Mouse (Mus musculus): ENCODE measurements at regions not wholly inside any gene's neighbourhood (a gene's known extent, or its start where the extent isn't known, plus 50 kb on each side); places are given as distances from the start of the nearest gene placed in this dataset.
"Not testable (repeated sequence)": the region's sequence is repeated elsewhere in the genome, so short reads cannot be mapped to it uniquely, and the experiment has no call there.

DNA sequence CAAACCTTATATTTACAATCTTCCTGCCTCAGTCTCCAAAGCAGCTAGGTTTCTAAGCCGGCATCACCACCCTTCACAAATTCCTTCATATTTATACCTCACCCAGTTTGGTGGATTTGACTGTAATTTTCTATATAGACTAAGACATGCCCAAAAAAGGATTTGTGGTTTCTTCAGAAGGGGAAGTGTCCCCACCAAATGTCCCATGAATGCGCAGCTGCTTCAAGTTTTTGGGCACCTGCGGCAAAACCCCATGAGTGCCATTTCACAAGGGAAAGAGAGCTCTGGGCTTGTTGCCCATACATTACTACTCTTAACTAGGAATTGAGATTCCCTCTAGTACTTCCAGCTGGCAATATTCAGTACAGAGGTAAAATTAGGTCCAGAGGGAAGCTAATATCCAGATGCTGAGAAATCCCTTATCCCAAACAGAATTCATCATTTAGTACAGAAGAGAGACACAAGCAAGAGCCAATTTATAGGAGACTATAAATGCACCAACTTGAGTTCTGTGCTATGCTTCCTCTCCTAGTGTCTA lies 990.6 kb downstream of the Diaph3 start:
- Histone ChIP-seq H3K9me3 (no peaks in the 10 kb centered on the region), H3K9ac (no peak overlapping the region), H3K36me3 (no peaks in the 10 kb centered on the region), H3K4me1 (no peaks in the 10 kb centered on the region), H3K4me3 (no peak overlapping the region), H3K27me3 (no peaks in the 10 kb centered on the region), H3K4me2 (no peak overlapping the region), H3K27ac (no peak overlapping the region)
- no peak for ATAC-seq (ENCODE audit: insufficient number of reproducible peaks, low FRiP score, low TSS enrichment, low read depth)
- 56% methylated on average over 3 of the region's 3 CpGs for WGBS

DNA sequence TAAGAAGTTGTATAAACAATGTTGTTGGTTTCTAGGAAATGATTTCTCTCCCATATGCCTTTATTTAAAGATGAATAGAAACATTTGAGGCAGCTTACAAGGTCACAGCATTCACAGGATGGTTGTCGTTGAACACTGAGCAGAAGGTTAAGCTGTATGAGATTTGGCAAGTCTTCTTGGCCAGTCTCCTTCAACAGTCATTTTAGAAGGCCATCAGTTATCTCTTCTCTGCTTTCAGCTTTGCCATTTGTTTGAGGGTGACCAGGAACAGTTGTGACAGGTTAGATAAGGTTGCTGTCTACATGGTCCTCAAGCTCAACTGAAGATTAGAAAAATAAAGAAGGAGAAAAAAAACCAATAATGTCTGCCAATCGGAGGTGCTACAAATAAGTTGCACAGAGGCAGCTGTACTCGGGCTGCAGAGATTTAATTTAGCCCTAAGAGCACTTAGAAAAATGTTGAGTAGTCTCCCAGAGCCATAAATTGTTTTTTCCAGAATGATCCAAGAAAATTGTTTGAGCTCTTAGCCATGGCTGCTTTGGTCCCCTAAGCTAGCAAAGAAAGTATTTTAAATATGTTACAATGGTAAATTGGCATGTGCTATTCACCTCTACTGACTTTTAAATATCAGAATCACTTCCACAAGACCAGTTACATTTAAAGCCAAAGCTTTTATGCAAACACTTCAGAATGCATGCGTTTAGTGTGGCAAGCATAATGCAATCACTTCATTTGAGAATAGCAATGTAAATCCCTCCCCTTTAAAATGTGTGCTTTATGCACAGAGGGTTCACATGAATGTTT lies 1025.6 kb downstream of the Diaph3 start:
- Histone ChIP-seq H3K9me3 (no peaks in the 10 kb centered on the region), H3K4me3 (no peak overlapping the region), H3K4me2 (no peak overlapping the region), H3K27ac (no peak overlapping the region; the same call in 1 of the 2 replicates), H3K9ac (no peak overlapping the region), H3K27me3 (no peaks in the 10 kb centered on the region), H3K36me3 (no peaks in the 10 kb centered on the region), H3K4me1 (no peaks in the 10 kb centered on the region)
- no peak for ATAC-seq (ENCODE audit: insufficient number of reproducible peaks, low FRiP score, low TSS enrichment, low read depth)
- WGBS = 51% methylated on average over 4 of the region's 4 CpGs

DNA sequence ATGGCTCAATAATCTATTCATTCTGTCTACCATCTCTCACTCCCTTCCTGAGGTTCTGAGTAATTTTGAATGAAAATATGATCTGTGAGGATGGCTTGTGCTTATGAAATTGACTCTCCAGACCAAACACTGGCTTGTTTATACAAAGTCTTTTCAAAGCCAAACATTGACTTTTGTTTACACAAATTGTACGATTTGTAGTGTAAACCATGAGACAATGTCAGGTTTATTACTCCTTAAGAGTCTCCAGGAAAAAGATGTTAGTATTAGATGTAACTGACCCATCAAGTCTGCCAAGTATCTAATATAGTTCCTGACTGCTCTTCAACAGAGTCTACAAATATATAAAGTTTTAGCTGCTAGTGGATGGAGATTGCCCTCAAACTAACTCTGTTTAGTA lies 1039.5 kb downstream of the Diaph3 start:
- 66% methylated on average over 1 of the region's 1 CpGs for WGBS
- Histone ChIP-seq H3K4me1 (no peaks in the 10 kb centered on the region), H3K4me2 (no peak overlapping the region), H3K27ac (no peak overlapping the region), H3K9ac (no peak overlapping the region), H3K36me3 (no peaks in the 10 kb centered on the region), H3K9me3 (no peaks in the 10 kb centered on the region), H3K27me3 (no peaks in the 10 kb centered on the region), H3K4me3 (no peak overlapping the region)
- ATAC-seq (ENCODE audit: insufficient number of reproducible peaks, low FRiP score, low TSS enrichment, low read depth) = no peak

DNA sequence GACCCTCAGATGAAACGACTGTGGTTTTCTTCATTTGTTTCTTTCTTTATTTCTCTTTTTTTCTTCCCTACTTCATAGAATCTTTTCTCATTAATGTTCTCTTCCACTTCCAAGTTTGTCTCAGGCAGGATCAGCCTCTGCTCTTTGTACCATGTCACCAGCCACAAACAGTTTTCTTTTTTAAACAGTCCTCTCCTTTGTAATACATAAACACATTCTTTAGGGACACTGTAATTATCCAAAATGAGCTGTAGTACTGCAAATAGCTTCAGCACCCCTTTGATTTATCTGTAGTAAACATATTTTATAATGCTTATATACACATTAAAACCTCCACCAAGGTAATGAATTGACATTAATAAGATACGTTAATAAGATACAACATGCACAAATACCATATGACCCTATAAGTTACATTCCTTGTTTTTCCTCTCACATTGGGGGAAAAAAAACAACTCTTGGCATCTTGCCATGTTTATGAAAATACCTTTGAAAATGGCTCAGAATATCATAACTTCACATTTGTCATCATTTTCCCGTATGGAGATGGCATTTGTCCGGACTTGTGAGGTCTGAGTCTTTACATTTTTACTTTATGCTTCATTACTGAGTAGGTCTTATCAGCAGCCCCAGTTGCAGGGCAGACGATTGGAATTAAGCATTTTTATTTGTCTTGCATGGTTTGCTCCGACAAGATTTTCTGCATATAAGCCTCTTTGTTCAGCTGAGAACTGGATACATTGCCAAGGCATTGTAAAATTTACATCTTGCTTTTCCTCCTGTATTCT lies 1070.5 kb downstream of the Diaph3 start:
- Histone ChIP-seq H3K27ac (no peak overlapping the region), H3K4me1 (no peaks in the 10 kb centered on the region), H3K9ac (no peak overlapping the region), H3K4me2 (no peak overlapping the region), H3K9me3 (no peaks in the 10 kb centered on the region), H3K27me3 (no peaks in the 10 kb centered on the region), H3K36me3 (no peaks in the 10 kb centered on the region), H3K4me3 (no peak overlapping the region)
- whole genome bisulfite sequencing = 39% methylated on average over 6 of the region's 6 CpGs
- no peak for ATAC-seq (ENCODE audit: insufficient number of reproducible peaks, low FRiP score, low TSS enrichment, low read depth)

DNA sequence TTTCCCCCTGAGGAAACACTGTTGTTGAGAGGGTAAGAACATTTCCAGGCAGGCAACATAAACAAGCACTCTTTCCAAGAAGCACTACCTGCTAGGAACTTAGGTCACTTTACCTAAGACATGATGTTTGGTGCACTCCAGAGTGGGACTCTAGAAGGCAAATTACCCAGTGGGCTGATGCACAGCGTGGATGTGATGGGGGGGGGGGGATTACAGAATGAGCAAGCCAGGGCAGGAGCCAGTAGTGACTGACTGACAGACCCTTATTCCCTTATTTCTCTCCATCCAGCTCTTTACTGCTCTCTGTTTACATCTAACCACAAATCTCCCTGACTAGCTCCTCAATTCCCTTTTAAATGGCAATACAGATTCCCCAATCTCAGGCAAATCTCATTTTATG lies 1071.7 kb downstream of the Diaph3 start:
- Histone ChIP-seq H3K4me1 (no peaks in the 10 kb centered on the region), H3K4me2 (no peak overlapping the region), H3K9me3 (no peaks in the 10 kb centered on the region), H3K36me3 (no peaks in the 10 kb centered on the region), H3K27me3 (no peaks in the 10 kb centered on the region), H3K9ac (no peak overlapping the region), H3K27ac (no peak overlapping the region), H3K4me3 (no peak overlapping the region)
- 56% methylated on average over 1 of the region's 1 CpGs for WGBS
- no peak for ATAC-seq (ENCODE audit: insufficient number of reproducible peaks, low FRiP score, low TSS enrichment, low read depth)

DNA sequence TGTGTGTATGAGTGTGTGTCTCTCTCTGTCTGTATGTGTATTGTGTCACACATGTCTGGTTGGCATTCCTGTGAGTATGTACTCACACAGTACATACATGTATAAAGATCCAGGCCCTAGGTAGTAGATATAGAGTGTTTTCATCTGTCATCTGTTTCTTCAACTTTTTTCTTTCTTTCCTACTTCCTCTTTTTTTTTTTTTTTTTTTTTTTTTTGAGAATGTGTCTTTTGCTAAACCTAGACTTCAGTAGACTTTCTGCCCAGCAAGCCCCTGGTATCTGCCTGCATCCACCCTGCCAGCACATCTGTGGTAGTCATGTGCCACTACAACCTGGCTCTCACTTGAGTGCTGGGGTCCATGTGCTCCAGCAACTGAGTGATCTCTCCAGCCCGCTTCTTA lies 1073.3 kb downstream of the Diaph3 start:
- no peak for ATAC-seq (ENCODE audit: insufficient number of reproducible peaks, low FRiP score, low TSS enrichment, low read depth)
- no peaks in the 10 kb centered on the region for H3K36me3 ChIP-seq
- WGBS = 81% methylated on average over 1 of the region's 1 CpGs

DNA sequence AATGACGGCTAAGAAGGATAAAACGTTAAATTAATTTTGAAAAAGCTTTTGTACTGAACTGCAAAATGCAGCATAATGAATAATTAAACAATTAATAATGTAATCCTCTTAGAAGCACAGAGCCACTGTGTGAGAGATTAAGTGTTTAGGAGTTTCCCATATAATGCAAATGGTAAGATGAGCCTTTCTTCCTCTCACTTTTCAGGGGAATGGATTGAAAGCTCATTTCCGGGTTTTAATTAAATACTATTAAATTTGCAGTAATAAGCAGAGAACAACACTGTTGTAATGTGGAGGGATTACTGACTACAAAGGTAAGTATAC lies 1077.5 kb downstream of the Diaph3 start:
- H3K4me1 ChIP-seq = no peaks in the 10 kb centered on the region
- H3K9ac ChIP-seq = no peak overlapping the region
- no peak overlapping the region for H3K4me2 ChIP-seq
- H3K36me3 ChIP-seq = no peaks in the 10 kb centered on the region
- H3K9me3 ChIP-seq = no peaks in the 10 kb centered on the region
- no peak for ATAC-seq (ENCODE audit: insufficient number of reproducible peaks, low FRiP score, low TSS enrichment, low read depth)
- no peak overlapping the region for H3K4me3 ChIP-seq
- H3K27ac ChIP-seq = no peak overlapping the region
- H3K27me3 ChIP-seq = no peaks in the 10 kb centered on the region
- 85% methylated on average over 3 of the region's 3 CpGs for WGBS

More for the DNA sequence above, 1073.3 kb downstream of the Diaph3 start:
- Histone ChIP-seq H3K27me3 (no peaks in the 10 kb centered on the region), H3K27ac (no peak overlapping the region), H3K4me3 (no peak overlapping the region), H3K9ac (no peak overlapping the region), H3K4me1 (no peaks in the 10 kb centered on the region), H3K9me3 (no peaks in the 10 kb centered on the region), H3K4me2 (no peak overlapping the region)

DNA sequence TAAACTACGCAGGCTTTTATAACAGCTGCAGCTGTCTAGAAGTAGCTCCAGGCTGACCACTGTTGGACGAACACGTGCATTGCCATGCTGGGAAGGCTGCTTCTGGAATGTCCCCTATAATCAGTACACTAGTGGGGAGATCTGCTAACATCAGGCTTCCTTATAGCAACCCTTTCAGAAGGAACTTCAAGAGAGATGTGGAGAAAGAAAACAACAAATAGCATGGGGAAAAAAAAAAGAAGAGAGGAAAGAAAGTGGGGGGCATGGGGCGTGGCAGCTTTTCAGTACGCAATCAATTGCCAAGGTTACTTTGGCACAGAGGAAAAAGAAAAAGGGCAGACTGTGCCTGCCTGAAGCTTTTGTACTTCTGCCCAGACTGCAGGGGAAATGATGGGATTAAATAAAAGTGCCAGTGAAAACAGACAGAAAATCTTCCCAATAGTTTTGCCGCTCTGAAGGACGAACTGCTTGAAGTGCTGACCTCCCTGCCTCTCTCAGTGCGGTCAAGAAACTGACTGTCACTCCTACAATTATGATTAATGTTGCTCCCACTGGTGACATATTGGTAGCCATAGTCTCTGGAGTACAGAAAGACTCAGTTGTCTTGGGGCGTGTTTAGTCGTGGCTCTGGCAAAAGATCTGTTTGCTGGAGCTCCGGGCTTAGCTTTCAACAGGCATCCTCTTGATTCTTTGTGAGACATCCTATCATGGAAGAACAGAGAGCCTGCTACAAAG lies 1078.0 kb downstream of the Diaph3 start:
- Histone ChIP-seq H3K4me2 (no peak overlapping the region), H3K27ac (no peak overlapping the region), H3K9ac (no peak overlapping the region), H3K4me1 (no peaks in the 10 kb centered on the region), H3K36me3 (no peaks in the 10 kb centered on the region), H3K9me3 (no peaks in the 10 kb centered on the region), H3K27me3 (no peaks in the 10 kb centered on the region), H3K4me3 (no peak overlapping the region)
- ATAC-seq (ENCODE audit: insufficient number of reproducible peaks, low FRiP score, low TSS enrichment, low read depth) = no peak
- 65% methylated on average over 11 of the region's 11 CpGs for WGBS

DNA sequence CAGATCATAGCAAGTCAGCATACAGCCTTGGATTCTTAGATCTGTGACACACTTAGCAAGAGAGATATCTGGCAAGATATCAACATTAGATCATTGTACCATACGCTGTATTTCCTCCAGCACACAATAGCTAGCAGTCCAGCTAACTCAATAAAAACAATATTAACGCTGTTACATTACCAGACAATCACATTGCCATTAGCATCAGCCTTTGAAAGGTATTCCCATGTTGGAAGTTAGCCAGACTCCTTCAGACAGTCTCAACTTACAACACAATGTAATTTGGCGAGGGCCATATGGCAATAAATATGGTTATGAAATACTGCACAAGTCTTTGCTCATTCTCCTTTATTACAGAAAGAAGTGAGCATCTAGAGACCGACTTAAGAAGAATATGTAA lies 1084.0 kb downstream of the Diaph3 start:
- Histone ChIP-seq H3K9ac (no peak overlapping the region), H3K27me3 (no peaks in the 10 kb centered on the region), H3K27ac (no peak overlapping the region), H3K4me2 (no peak overlapping the region), H3K36me3 (no peaks in the 10 kb centered on the region), H3K4me1 (no peaks in the 10 kb centered on the region), H3K9me3 (no peaks in the 10 kb centered on the region), H3K4me3 (no peak overlapping the region)
- WGBS = 18% methylated on average over 4 of the region's 4 CpGs
- ATAC-seq (ENCODE audit: insufficient number of reproducible peaks, low FRiP score, low TSS enrichment, low read depth) = peak; percentile 63; the same call in 1 of the 2 replicates

DNA sequence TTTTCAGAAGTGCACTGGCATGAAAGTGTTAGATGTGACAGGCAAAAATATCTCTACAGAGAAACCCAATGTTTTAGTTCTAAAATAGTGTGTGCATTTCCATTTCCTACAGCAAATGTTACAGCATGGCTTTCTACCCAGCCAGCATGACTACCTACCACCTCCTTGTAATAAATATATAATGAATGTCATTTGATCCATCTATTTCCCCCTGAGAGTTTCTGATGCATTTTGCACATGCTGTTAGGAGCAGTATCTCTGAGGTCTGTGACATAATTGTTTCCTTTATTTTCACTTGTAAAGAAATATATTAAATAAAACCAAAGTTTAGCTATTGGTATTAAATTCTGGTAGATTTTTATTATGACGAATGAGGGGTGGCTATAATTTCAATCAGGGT lies 1086.4 kb downstream of the Diaph3 start:
- no peaks in the 10 kb centered on the region for H3K4me1 ChIP-seq
- H3K9ac ChIP-seq = no peak overlapping the region
- H3K27me3 ChIP-seq = no peaks in the 10 kb centered on the region
- no peak overlapping the region for H3K4me3 ChIP-seq
- no peaks in the 10 kb centered on the region for H3K9me3 ChIP-seq
- WGBS = 41% methylated on average over 1 of the region's 1 CpGs
- H3K36me3 ChIP-seq = no peaks in the 10 kb centered on the region
- ATAC-seq (ENCODE audit: insufficient number of reproducible peaks, low FRiP score, low TSS enrichment, low read depth) = no peak
- no peak overlapping the region for H3K27ac ChIP-seq
- no peak overlapping the region for H3K4me2 ChIP-seq

DNA sequence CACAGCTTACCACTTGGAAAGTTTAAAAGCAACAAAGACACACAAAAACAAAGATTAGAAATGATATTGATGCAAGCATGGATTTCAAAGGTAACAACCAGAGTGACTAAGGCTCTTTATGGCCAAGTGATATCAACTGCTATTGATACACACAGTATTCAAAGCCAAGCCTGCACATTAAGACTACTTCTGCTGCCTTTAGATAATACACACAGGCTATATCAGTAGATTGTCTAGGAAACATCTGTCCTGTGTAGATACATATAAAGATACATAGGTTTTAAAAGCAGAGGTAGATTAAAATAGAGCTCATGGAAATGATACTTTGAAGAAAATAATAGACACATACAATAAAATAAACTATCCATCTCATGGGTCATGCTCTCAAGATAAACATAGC lies 1111.6 kb downstream of the Diaph3 start:
- Histone ChIP-seq H3K9ac (no peak overlapping the region), H3K36me3 (no peaks in the 10 kb centered on the region), H3K4me2 (no peak overlapping the region), H3K27me3 (no peaks in the 10 kb centered on the region), H3K27ac (no peak overlapping the region), H3K4me1 (no peaks in the 10 kb centered on the region), H3K4me3 (no peak overlapping the region), H3K9me3 (no peaks in the 10 kb centered on the region)
- ATAC-seq (ENCODE audit: insufficient number of reproducible peaks, low FRiP score, low TSS enrichment, low read depth) = no peak

DNA sequence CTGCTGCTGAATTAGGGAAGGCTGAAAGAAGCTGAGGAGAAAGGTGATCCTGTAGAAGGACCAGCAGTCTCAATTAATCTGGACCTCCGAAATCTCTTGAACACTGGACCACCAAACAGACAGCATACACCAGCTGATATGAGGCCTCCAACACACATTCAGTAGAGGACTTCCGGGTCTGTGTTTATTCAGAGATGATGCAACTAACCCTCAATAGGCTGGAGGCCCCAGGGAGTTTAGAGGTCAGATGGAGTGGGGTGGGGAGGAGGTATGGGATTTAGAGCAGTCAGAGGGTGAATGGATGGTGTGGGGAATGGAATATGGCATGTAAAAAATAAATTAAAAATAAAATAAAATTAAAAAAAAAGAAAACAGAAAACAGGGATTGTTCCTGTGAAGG lies 1123.4 kb downstream of the Diaph3 start:
- not testable (repeated sequence) for H3K4me1 ChIP-seq; H3K4me2 ChIP-seq; H3K27me3 ChIP-seq; H3K4me3 ChIP-seq; H3K9me3 ChIP-seq; ATAC-seq (ENCODE audit: insufficient number of reproducible peaks, low FRiP score, low TSS enrichment, low read depth); H3K9ac ChIP-seq; H3K27ac ChIP-seq; H3K36me3 ChIP-seq
- WGBS = 83% methylated on average over 2 of the region's 2 CpGs

All from limb, embryonic 15.5 days (tissue).